Mouse (Mus musculus) small intestine, adult 2 months (tissue): ENCODE measurements around the gene Vstm4.

Experiments used
- CTCF ChIP-seq: fragments of 200-500 bp; IDR thresholded peaks from 2 replicates; pipeline ENCODE4 v1.5.1; 2012; ENCODE audit warnings: low read depth, mild to moderate bottlenecking, control low read depth, inconsistent platforms, low read length, moderate library complexity, mixed read lengths; ENCODE audit not compliant: insufficient replicate concordance, insufficient read length; ENCODE audit errors: extremely low read depth
- POLR2A ChIP-seq: fragments of 200-500 bp; IDR thresholded peaks from 2 replicates; pipeline ENCODE4 v1.6.1; 2012; ENCODE audit warnings: low read depth, mild to moderate bottlenecking, control low read depth, inconsistent platforms, low read length, moderate library complexity

GRCm38 (mm10) chr14:32964742-32965141, 108.2 kb downstream of the Vstm4 start:
- TF ChIP-seq CTCF (no peak), POLR2A (no peak)
